Mouse (Mus musculus) intestine, embryonic 16.5 days (tissue): ENCODE data around the gene Fbxl17. TPM values are rescaled to one million over a fixed set of nuclear protein-coding genes. Genes with fewer than 3 reads are reported as not detected.

Experiments used
- ATAC-seq: fragments of 200-750 bp; cut with Nextera tagmentation; 2 replicates; pipeline ENCODE4 v1.8.0; 2017; ENCODE audit warnings: moderate TSS enrichment, moderate library complexity
- H3K27ac ChIP-seq: fragments of 300-500 bp; sonication (generic); 2 replicates; pipeline ENCODE4 v1.5.1; 2014; ENCODE audit warnings: mild to moderate bottlenecking, low read length
- H3K27me3 ChIP-seq: fragments of 300-500 bp; sonication (generic); replicated peaks from 2 replicates; pipeline ENCODE4 v1.6.1; 2014; ENCODE audit warnings: low read length, control low read depth, mixed read lengths; ENCODE audit not compliant: control insufficient read depth, insufficient read depth
- H3K36me3 ChIP-seq: fragments of 300-500 bp; sonication (generic); 2 replicates; pipeline ENCODE4 v1.6.1; 2014; ENCODE audit warnings: low read length, control low read depth; ENCODE audit not compliant: control insufficient read depth, insufficient read depth
- H3K4me1 ChIP-seq: fragments of 300-500 bp; sonication (generic); 2 replicates; pipeline ENCODE4 v1.6.1; 2014; ENCODE audit warnings: low read length, control low read depth, mixed read lengths; ENCODE audit not compliant: control insufficient read depth, insufficient read depth
- H3K4me2 ChIP-seq: fragments of 300-500 bp; sonication (generic); 2 replicates; pipeline ENCODE4 v1.6.1; 2014; ENCODE audit warnings: low read depth, low read length, control low read depth
- H3K4me3 ChIP-seq: fragments of 300-500 bp; sonication (generic); 2 replicates; pipeline ENCODE4 v1.5.1; 2014; ENCODE audit warnings: mild to moderate bottlenecking, low read length
- H3K9ac ChIP-seq: fragments of 300-500 bp; sonication (generic); 2 replicates; pipeline ENCODE4 v1.6.1; 2014; ENCODE audit warnings: low read depth, low read length
- H3K9me3 ChIP-seq: fragments of 300-500 bp; sonication (generic); 2 replicates; pipeline ENCODE4 v1.6.1; 2016; ENCODE audit warnings: low read length, control low read depth; ENCODE audit not compliant: control insufficient read depth
- WGBS: fragments of 180-500 bp; shearing (Covaris S2); extraction: QIAGEN DNeasy Blood & Tissue Kit; methylation state at CpG from one replicate; pipeline ENCODE4 v1.1.7; 2014; 5-methylcytosine and 5-hydroxymethylcytosine counted together
- polyA plus RNA-seq: library from polyadenylated mRNA; unstranded; fragments of >200 nt; fragmentation: Nextera tagmentation; extraction: Ambion mirVana; gene quantifications from 2 replicates; pipeline ENCODE4 v1.2.1, GENCODE M21; 2015

The Fbxl17 gene
- polyA plus RNA-seq, 1 experiment from 2014 or later, result 2.3 TPM

- Histone ChIP-seq H3K9ac (no peak overlapping the region), H3K4me3 (no peak overlapping the region), H3K27ac (no peak overlapping the region), H3K9me3 (no peaks in the 10 kb centered on the region), H3K4me2 (no peak overlapping the region), H3K27me3 (no peaks in the 10 kb centered on the region), H3K4me1 (no peaks in the 10 kb centered on the region), H3K36me3 (no peaks in the 10 kb centered on the region)
- ATAC-seq, result peak; percentile 60; the same call in 1 of the 2 replicates
- 64% methylated on average over 1 of the region's 1 CpGs for WGBS
Measured at GRCm38 (mm10) chr17:63358837-63359236, 141.0 kb downstream of the Fbxl17 start.

GRCm38 (mm10) chr17:63356202-63356601 lies 143.6 kb downstream of the Fbxl17 start:
- Histone ChIP-seq H3K9ac (no peak overlapping the region), H3K36me3 (no peaks in the 10 kb centered on the region), H3K9me3 (no peaks in the 10 kb centered on the region), H3K4me3 (no peak overlapping the region), H3K27me3 (no peaks in the 10 kb centered on the region), H3K27ac (no peak overlapping the region), H3K4me2 (no peak overlapping the region), H3K4me1 (no peaks in the 10 kb centered on the region)
- no peak for ATAC-seq
- WGBS, result 79% methylated on average over 3 of the region's 3 CpGs

GRCm38 (mm10) chr17:63352634-63353195 lies 147.1 kb downstream of the Fbxl17 start:
- H3K4me3 ChIP-seq, result no peak overlapping the region
- 89% methylated on average over 6 of the region's 6 CpGs for WGBS

DNA sequence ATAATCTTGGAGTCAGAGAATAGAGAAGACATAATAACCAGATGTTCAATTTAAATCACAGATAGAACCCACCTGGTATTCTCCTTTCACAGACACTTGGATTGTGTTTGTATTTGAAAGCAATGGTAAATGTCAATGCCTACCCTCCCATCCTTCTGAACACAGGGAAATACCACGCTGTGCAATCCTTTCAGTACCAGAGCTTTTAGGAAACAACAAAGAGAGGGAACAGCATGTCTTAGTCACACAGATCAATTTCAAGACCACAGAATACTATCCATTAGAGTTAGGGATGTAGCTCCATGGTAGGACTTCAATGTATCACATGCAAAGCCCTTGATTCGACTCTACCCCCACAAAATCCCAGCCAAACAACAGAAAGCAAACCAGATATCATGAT lies 148.1 kb downstream of the Fbxl17 start:
- WGBS, result 69% methylated on average over 2 of the region's 2 CpGs
- no peak overlapping the region for H3K9ac ChIP-seq
- H3K9me3 ChIP-seq, result no peaks in the 10 kb centered on the region
- ATAC-seq, result no peak
- H3K36me3 ChIP-seq, result no peaks in the 10 kb centered on the region
- no peak overlapping the region for H3K4me2 ChIP-seq
- no peaks in the 10 kb centered on the region for H3K4me1 ChIP-seq
- no peaks in the 10 kb centered on the region for H3K27me3 ChIP-seq
- H3K4me3 ChIP-seq, result no peak overlapping the region
- no peak overlapping the region for H3K27ac ChIP-seq

More at GRCm38 (mm10) chr17:63352634-63353195, 147.1 kb downstream of the Fbxl17 start:
- Histone ChIP-seq H3K27ac (no peak overlapping the region), H3K36me3 (no peaks in the 10 kb centered on the region), H3K9me3 (no peaks in the 10 kb centered on the region), H3K9ac (no peak overlapping the region), H3K4me1 (no peaks in the 10 kb centered on the region), H3K27me3 (no peaks in the 10 kb centered on the region), H3K4me2 (no peak overlapping the region)
- no peak for ATAC-seq

DNA sequence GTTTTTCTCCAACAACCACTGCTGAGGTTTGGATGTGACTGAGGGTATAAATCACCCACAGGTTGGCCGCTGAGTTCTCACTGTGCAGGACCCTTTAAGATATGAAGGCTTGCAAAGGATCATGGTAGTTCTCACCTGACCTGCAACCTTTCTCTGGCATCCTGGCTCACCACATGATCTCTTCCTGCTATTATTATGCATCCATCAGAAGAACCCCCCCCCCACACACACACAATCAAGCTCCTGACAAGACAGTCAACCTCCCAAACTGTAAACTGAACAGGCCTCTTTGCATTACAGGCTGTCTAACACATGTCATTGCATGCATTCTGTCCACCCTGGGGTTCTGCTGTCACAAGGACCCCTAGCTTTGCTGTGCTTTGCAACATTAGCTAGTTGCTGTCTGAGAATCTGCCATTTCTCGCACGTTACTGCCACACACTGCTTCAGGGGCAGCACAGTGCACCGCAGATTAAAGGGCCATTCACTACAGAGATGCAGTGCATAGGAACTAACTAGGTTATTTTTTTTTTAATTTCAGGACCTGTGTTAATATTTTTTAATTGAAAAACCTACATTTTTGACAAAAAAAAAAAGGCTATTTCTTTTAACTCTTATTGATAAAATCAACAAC lies 148.8 kb downstream of the Fbxl17 start:
- H3K4me3 ChIP-seq, result no peak overlapping the region
- H3K4me2 ChIP-seq, result no peak overlapping the region
- ATAC-seq, result no peak
- H3K9ac ChIP-seq, result no peak overlapping the region
- no peaks in the 10 kb centered on the region for H3K4me1 ChIP-seq
- H3K27me3 ChIP-seq, result no peaks in the 10 kb centered on the region
- H3K9me3 ChIP-seq, result no peaks in the 10 kb centered on the region
- H3K27ac ChIP-seq, result no peak overlapping the region
- 0 out of 2 replicates have a peak, but pooled peaks cover 3% of the 10 kb centered on the region for H3K36me3 ChIP-seq
- 82% methylated on average over 4 of the region's 4 CpGs for WGBS

DNA sequence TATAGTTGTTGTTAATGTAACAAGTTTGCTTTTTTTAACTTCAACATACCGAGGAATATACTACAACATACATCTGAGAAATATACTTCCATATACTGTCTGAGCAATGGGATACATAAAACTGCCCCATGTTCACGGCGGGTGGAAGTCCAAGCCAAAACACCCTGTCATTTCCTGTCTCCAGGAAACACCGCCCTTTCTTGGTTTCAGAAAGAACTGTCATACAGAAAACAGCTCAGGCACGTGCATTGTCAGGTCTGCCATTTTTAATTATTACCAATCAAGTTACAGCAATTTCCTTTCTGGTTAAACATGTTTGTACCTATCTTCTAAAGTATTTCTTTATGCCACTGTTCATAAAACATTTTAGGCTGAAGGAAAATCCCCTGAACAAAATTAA lies 155.7 kb downstream of the Fbxl17 start:
- Histone ChIP-seq H3K4me1 (peaks cover 15% of the 10 kb centered on the region), H3K27me3 (no peaks in the 10 kb centered on the region), H3K27ac (no peak overlapping the region), H3K9ac (no peak overlapping the region), H3K9me3 (no peaks in the 10 kb centered on the region), H3K4me2 (no peak overlapping the region), H3K36me3 (0 out of 2 replicates have a peak, but pooled peaks cover 3% of the 10 kb centered on the region), H3K4me3 (no peak overlapping the region)
- WGBS, result 75% methylated on average over 5 of the region's 5 CpGs
- no peak for ATAC-seq

DNA sequence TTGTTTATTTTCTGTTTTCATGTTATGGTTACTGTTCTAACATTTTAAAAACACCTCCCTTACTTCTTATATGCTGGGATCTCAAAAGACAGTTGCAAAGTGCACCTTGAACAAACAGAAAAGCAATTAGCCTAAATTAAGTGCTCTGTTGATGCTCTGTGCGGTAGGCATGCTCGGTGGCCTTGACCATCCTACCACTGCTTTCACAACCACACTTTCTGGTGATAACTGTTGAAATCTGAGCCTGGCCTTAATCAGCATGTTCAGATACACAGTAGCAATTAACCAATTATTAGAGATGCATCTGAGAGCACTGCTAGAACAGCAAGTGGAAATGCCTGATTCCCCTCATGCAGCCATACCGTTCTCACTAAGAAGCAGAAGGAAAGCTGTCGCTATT lies 156.7 kb downstream of the Fbxl17 start:
- no peaks in the 10 kb centered on the region for H3K27me3 ChIP-seq
- no peak overlapping the region for H3K9ac ChIP-seq
- no peak overlapping the region for H3K4me2 ChIP-seq
- 74% methylated on average over 4 of the region's 4 CpGs for WGBS
- no peak overlapping the region for H3K4me3 ChIP-seq
- no peak overlapping the region for H3K27ac ChIP-seq
- 0 out of 2 replicates have a peak, but pooled peaks cover 3% of the 10 kb centered on the region for H3K36me3 ChIP-seq
- H3K4me1 ChIP-seq, result peaks cover 15% of the 10 kb centered on the region
- no peaks in the 10 kb centered on the region for H3K9me3 ChIP-seq
- peak; percentile 52; the same call in 1 of the 2 replicates for ATAC-seq

- Histone ChIP-seq H3K27ac (no peak overlapping the region), H3K4me2 (no peak overlapping the region), H3K36me3 (0 out of 2 replicates have a peak, but pooled peaks cover 3% of the 10 kb centered on the region), H3K27me3 (no peaks in the 10 kb centered on the region), H3K4me1 (peaks cover 15% of the 10 kb centered on the region), H3K9me3 (no peaks in the 10 kb centered on the region), H3K9ac (no peak overlapping the region), H3K4me3 (no peak overlapping the region)
- WGBS, result 85% methylated on average over 11 of the region's 11 CpGs
- ATAC-seq, result no peak
Measured at GRCm38 (mm10) chr17:63342440-63342839, 157.4 kb downstream of the Fbxl17 start.

DNA sequence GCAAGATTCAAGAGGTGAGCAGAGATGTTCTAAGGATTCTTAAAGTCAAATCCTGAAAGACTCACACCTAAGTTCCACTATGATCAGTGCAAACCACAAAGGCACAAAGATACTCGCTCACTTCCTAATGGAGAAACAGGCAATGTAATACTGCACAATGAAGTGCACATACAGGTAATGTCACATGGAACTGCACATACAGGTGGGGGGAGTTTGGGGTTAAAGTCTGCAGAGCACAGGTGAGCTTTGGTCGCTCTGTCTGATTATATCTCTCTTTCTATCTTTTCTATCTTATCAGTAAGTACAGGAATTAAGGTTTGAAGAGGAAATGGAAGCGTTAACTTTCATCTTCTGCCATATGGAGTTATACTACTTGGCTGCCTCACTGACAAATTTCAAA lies 158.6 kb downstream of the Fbxl17 start:
- Histone ChIP-seq H3K9me3 (no peaks in the 10 kb centered on the region), H3K4me3 (no peak overlapping the region), H3K9ac (no peak overlapping the region), H3K36me3 (no peaks in the 10 kb centered on the region), H3K4me2 (no peak overlapping the region), H3K27ac (no peak overlapping the region), H3K27me3 (no peaks in the 10 kb centered on the region), H3K4me1 (peaks cover 15% of the 10 kb centered on the region)
- peak; percentile 84 for ATAC-seq
- 76% methylated on average over 3 of the region's 3 CpGs for WGBS
